Mouse (Mus musculus) neural tube, embryonic 14.5 days (tissue): ENCODE measurements around the gene Kctd14. TPM values are rescaled to one million over a fixed set of nuclear protein-coding genes. Genes with fewer than 3 reads are reported as not detected.
"Not testable (repeated sequence)": the region's sequence is repeated elsewhere in the genome, so short reads cannot be mapped to it uniquely, and the experiment has no call there.

Experiments
- ATAC-seq: fragments of 200-750 bp; cut with Nextera tagmentation; 2 replicates; pipeline ENCODE4 v1.8.0; 2017; ENCODE audit warnings: low read depth, mild to moderate bottlenecking, moderate TSS enrichment, moderate library complexity
- H3K27ac ChIP-seq: fragments of 300-500 bp; sonication (generic); 2 replicates; pipeline ENCODE4 v1.5.1; 2014; ENCODE audit warnings: low read depth, mild to moderate bottlenecking, control low read depth, low read length, moderate library complexity, mixed read lengths
- H3K27me3 ChIP-seq: fragments of 300-500 bp; sonication (generic); 2 replicates; pipeline ENCODE4 v1.6.1; 2014; ENCODE audit warnings: low read length; ENCODE audit not compliant: control insufficient read depth, insufficient read depth
- H3K36me3 ChIP-seq: fragments of 300-500 bp; sonication (generic); 2 replicates; pipeline ENCODE4 v1.6.1; 2014; ENCODE audit warnings: low read length, mixed read lengths; ENCODE audit not compliant: control insufficient read depth, insufficient read depth
- H3K4me1 ChIP-seq: fragments of 300-500 bp; sonication (generic); 2 replicates; pipeline ENCODE4 v1.6.1; 2014; ENCODE audit warnings: low read length; ENCODE audit not compliant: control insufficient read depth, insufficient read depth
- H3K4me2 ChIP-seq: fragments of 300-500 bp; sonication (generic); 2 replicates; pipeline ENCODE4 v1.6.1; 2014; ENCODE audit warnings: mild to moderate bottlenecking, low read depth, low read length, control low read depth
- H3K4me3 ChIP-seq: fragments of 300-500 bp; sonication (generic); 2 replicates; pipeline ENCODE4 v1.5.1; 2014; ENCODE audit warnings: low read depth, low read length, control low read depth, mixed read lengths
- H3K9ac ChIP-seq: fragments of 300-500 bp; sonication (generic); replicated peaks from 2 replicates; pipeline ENCODE4 v1.6.1; 2014; ENCODE audit warnings: low read depth, mild to moderate bottlenecking, control low read depth, low read length, mixed read lengths
- H3K9me3 ChIP-seq: fragments of 300-500 bp; sonication (generic); 2 replicates; pipeline ENCODE4 v1.6.1; 2016; ENCODE audit warnings: low read length; ENCODE audit not compliant: control insufficient read depth
- WGBS: fragments of 180-500 bp; shearing (Covaris S2); extraction: QIAGEN DNeasy Blood & Tissue Kit; methylation state at CpG from one replicate; pipeline ENCODE4 v1.1.7; 2014; 5-methylcytosine and 5-hydroxymethylcytosine counted together
- polyA plus RNA-seq: library from polyadenylated mRNA; unstranded; fragments of >200 nt; fragmentation: Nextera tagmentation; extraction: Ambion mirVana; gene quantifications from 2 replicates; pipeline ENCODE4 v1.2.1, GENCODE M21; 2014

The Kctd14 gene
- polyA plus RNA-seq, 1 experiment from 2014 or later: 2.5 TPM

- peak; percentile 75; the same call in 1 of the 2 replicates for ATAC-seq
- no peak overlapping the region for H3K4me2 ChIP-seq
- WGBS: 2% methylated on average over 5 of the region's 5 CpGs
- no peak overlapping the region for H3K9ac ChIP-seq
- no peaks in the 10 kb centered on the region for H3K9me3 ChIP-seq
- H3K4me1 ChIP-seq: 0 out of 2 replicates have a peak, but pooled peaks cover 5% of the 10 kb centered on the region
- no peak overlapping the region for H3K4me3 ChIP-seq
- H3K27me3 ChIP-seq: no peaks in the 10 kb centered on the region
- no peaks in the 10 kb centered on the region for H3K36me3 ChIP-seq
- H3K27ac ChIP-seq: peak overlapping the region; percentile 66
These were observed 21.4 kb upstream of the Kctd14 start for GRCm38 (mm10) chr7:97429705-97430104.

- not testable (repeated sequence) for H3K4me3 ChIP-seq, ATAC-seq, H3K27me3 ChIP-seq, H3K4me1 ChIP-seq, H3K9me3 ChIP-seq, H3K36me3 ChIP-seq, H3K27ac ChIP-seq, H3K9ac ChIP-seq, H3K4me2 ChIP-seq
- WGBS: 73% methylated on average over 3 of the region's 3 CpGs
These were observed 17.6 kb upstream of the Kctd14 start for GRCm38 (mm10) chr7:97433517-97433916.

- no peaks in the 10 kb centered on the region for H3K36me3 ChIP-seq
These were observed 16.6 kb upstream of the Kctd14 start for GRCm38 (mm10) chr7:97434517-97434916.

GRCm38 (mm10) chr7:97438986-97439385, 12.1 kb upstream of the Kctd14 start:
- H3K4me3 ChIP-seq: no peak overlapping the region
- H3K9me3 ChIP-seq: no peaks in the 10 kb centered on the region
- H3K9ac ChIP-seq: no peak overlapping the region
- no peak overlapping the region for H3K4me2 ChIP-seq
- H3K36me3 ChIP-seq: no peaks in the 10 kb centered on the region
- H3K27me3 ChIP-seq: no peaks in the 10 kb centered on the region
- H3K27ac ChIP-seq: no peak overlapping the region
- H3K4me1 ChIP-seq: no peaks in the 10 kb centered on the region
- ATAC-seq: no peak

More at GRCm38 (mm10) chr7:97434517-97434916, 16.6 kb upstream of the Kctd14 start:
- Histone ChIP-seq H3K4me2 (no peak overlapping the region), H3K27ac (no peak overlapping the region), H3K9me3 (no peaks in the 10 kb centered on the region), H3K9ac (no peak overlapping the region), H3K27me3 (no peaks in the 10 kb centered on the region), H3K4me3 (no peak overlapping the region), H3K4me1 (0 out of 2 replicates have a peak, but pooled peaks cover 3% of the 10 kb centered on the region)
- WGBS: 88% methylated on average over 10 of the region's 10 CpGs
- no peak for ATAC-seq

- no peak overlapping the region for H3K4me2 ChIP-seq
- 15% methylated on average over 6 of the region's 6 CpGs for WGBS
- no peaks in the 10 kb centered on the region for H3K9me3 ChIP-seq
- H3K9ac ChIP-seq: no peak overlapping the region
- H3K4me3 ChIP-seq: no peak overlapping the region
- H3K4me1 ChIP-seq: no peaks in the 10 kb centered on the region
- no peaks in the 10 kb centered on the region for H3K36me3 ChIP-seq
- ATAC-seq: peak; percentile 95
- H3K27me3 ChIP-seq: no peaks in the 10 kb centered on the region
- H3K27ac ChIP-seq: peak overlapping the region; percentile 86
These were observed 4.8 kb upstream of the Kctd14 start for GRCm38 (mm10) chr7:97446171-97446925.

GRCm38 (mm10) chr7:97447050-97447531, 4.0 kb upstream of the Kctd14 start:
- Histone ChIP-seq H3K36me3 (no peaks in the 10 kb centered on the region), H3K27ac (peak overlapping the region; percentile 86), H3K4me2 (no peak overlapping the region), H3K9ac (no peak overlapping the region), H3K4me1 (no peaks in the 10 kb centered on the region), H3K4me3 (no peak overlapping the region), H3K27me3 (no peaks in the 10 kb centered on the region), H3K9me3 (no peaks in the 10 kb centered on the region)
- ATAC-seq: peak; percentile 70
- WGBS: 45% methylated on average over 6 of the region's 6 CpGs

- 80% methylated on average over 6 of the region's 6 CpGs for WGBS
- Histone ChIP-seq H3K27me3 (no peaks in the 10 kb centered on the region), H3K9me3 (no peaks in the 10 kb centered on the region), H3K4me3 (no peak overlapping the region), H3K36me3 (no peaks in the 10 kb centered on the region), H3K27ac (no peak overlapping the region), H3K4me2 (no peak overlapping the region), H3K4me1 (no peaks in the 10 kb centered on the region), H3K9ac (no peak overlapping the region)
- ATAC-seq: no peak
These were observed 1.1 kb downstream of the Kctd14 start for GRCm38 (mm10) chr7:97452196-97452595.

- H3K4me3 ChIP-seq: peak overlapping the region; percentile 17; the same call in 1 of the 2 replicates
- WGBS: 6% methylated on average over 27 of the region's 27 CpGs
- H3K9ac ChIP-seq: 0 out of 2 replicates have a peak overlapping the region, but pooled peaks have one; percentile 28
- no peaks in the 10 kb centered on the region for H3K36me3 ChIP-seq
- H3K4me1 ChIP-seq: no peaks in the 10 kb centered on the region
- no peaks in the 10 kb centered on the region for H3K9me3 ChIP-seq
- H3K4me2 ChIP-seq: peak overlapping the region; percentile 41
- no peak; the same call in 1 of the 2 replicates for ATAC-seq
- no peak overlapping the region for H3K27ac ChIP-seq
- no peaks in the 10 kb centered on the region for H3K27me3 ChIP-seq
These were observed 2.2 kb downstream of the Kctd14 start for GRCm38 (mm10) chr7:97453141-97453921.

- Histone ChIP-seq H3K4me2 (no peak overlapping the region), H3K9ac (no peak overlapping the region), H3K27ac (no peak overlapping the region), H3K4me3 (no peak overlapping the region), H3K36me3 (no peaks in the 10 kb centered on the region), H3K9me3 (no peaks in the 10 kb centered on the region), H3K4me1 (no peaks in the 10 kb centered on the region), H3K27me3 (no peaks in the 10 kb centered on the region)
- 93% methylated on average over 10 of the region's 10 CpGs for WGBS
- no peak for ATAC-seq
These were observed 3.7 kb downstream of the Kctd14 start for GRCm38 (mm10) chr7:97454795-97455194.
